7 mouse cellular contexts compared by ENCODE assay signal in the genomic region with DNA sequence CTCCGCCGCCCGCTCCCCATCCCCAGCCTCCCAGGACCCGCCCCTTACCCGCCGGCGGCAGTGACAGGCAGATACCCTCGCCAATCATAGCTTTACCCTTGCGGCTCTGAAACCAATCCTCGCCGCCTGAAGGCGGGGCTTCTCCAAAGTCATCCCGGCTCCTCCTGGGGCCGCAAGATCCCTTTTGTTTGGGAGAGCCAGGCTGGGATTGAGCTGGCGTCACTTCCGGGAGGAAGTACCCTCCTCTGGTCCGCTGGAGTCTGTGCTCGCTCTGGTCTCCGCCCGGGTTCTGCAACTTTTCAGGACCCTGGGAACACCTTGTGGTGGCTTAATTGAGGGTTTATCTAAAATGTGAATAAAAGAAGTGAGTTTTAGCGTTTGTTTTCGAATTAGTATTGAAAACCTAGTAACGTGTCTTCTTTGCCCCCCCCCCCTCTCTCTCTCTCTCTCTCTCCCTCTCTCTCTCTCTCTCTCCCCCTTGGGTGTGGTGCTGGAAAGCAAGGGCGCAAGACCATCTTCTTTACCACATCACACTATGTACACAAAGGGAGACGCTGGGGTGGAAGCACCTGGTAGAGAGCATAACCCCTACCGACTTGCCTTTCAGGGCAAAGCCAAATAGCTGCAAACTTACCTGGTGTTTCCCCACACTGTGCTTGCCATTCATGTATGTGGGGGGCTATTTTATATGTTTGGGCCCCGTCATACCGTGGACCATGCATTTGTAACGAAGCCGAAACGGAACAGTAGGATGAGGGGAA. TPM values are rescaled to one million over a fixed set of nuclear protein-coding genes. Genes with fewer than 3 reads are reported as not detected.
DNase-seq lines count a peak whose midpoint lies in the region; ATAC-seq and TF ChIP-seq lines count a peak whose summit lies in the region.

A gene (minus strand): TSS at position 210 of the 761 bp plus-strand sequence.

- peak within 1 kb of the TSS; percentile 90 for H3K9ac ChIP-seq in embryonic facial prominence, embryonic 11.5 days (replicated peaks; ENCODE audit: low read length)
- H3K9ac ChIP-seq in heart, adult 2 months (ENCODE audit: low read depth, low read length), result peak within 1 kb of the TSS; percentile 91
- H3K9ac ChIP-seq in limb, embryonic 13.5 days, result peak within 1 kb of the TSS; percentile 92
- H3K9ac ChIP-seq in midbrain, embryonic 16.5 days (ENCODE audit: low read depth, low read length), result peak within 1 kb of the TSS; percentile 96

- H3K4me1 ChIP-seq in embryonic facial prominence, embryonic 11.5 days (ENCODE audit: control insufficient read depth, insufficient read depth, low read length), result no peaks in the 10 kb centered on the region; the same call in 1 of the 2 replicates
- H3K4me1 ChIP-seq in heart, adult 2 months (ENCODE audit: control insufficient read depth, insufficient read depth, low read length), result peaks cover 14% of the 10 kb centered on the region
- H3K4me1 ChIP-seq in limb, embryonic 13.5 days, result peaks cover 36% of the 10 kb centered on the region
- peaks cover 26% of the 10 kb centered on the region for H3K4me1 ChIP-seq in midbrain, embryonic 16.5 days (ENCODE audit: control insufficient read depth, insufficient read depth, low read length)

- no peaks in the 10 kb centered on the region for H3K27me3 ChIP-seq in embryonic facial prominence, embryonic 11.5 days (ENCODE audit: control insufficient read depth, insufficient read depth, low read length)
- no peaks in the 10 kb centered on the region for H3K27me3 ChIP-seq in heart, adult 2 months (ENCODE audit: control insufficient read depth, insufficient read depth, low read length)
- no peaks in the 10 kb centered on the region for H3K27me3 ChIP-seq in limb, embryonic 13.5 days
- H3K27me3 ChIP-seq in midbrain, embryonic 16.5 days (ENCODE audit: control insufficient read depth, insufficient read depth, low read depth, low read length), result no peaks in the 10 kb centered on the region

- no peaks in the 10 kb centered on the region for H3K36me3 ChIP-seq in embryonic facial prominence, embryonic 11.5 days (replicated peaks; ENCODE audit: control insufficient read depth, insufficient read depth, low read depth, low read length)
- H3K36me3 ChIP-seq in heart, adult 2 months (ENCODE audit: control insufficient read depth, insufficient read depth, low read length), result peaks cover 2% of the 10 kb centered on the region
- no peaks in the 10 kb centered on the region for H3K36me3 ChIP-seq in limb, embryonic 13.5 days
- H3K36me3 ChIP-seq in midbrain, embryonic 16.5 days (ENCODE audit: control insufficient read depth, insufficient read depth, low read length), result no peaks in the 10 kb centered on the region

- H3K27ac ChIP-seq in embryonic facial prominence, embryonic 11.5 days (replicated peaks; ENCODE audit: low read depth, low read length), result peak within 1 kb of the TSS; percentile 59; the same call in 1 of the 2 replicates
- peak within 1 kb of the TSS; percentile 97 for H3K27ac ChIP-seq in heart, adult 2 months
- H3K27ac ChIP-seq in limb, embryonic 13.5 days, result peak within 1 kb of the TSS; percentile 73
- peak within 1 kb of the TSS; percentile 92 for H3K27ac ChIP-seq in midbrain, embryonic 16.5 days (ENCODE audit: low read length)

- TF ChIP-seq CTCF in heart, adult 2 months (IDR thresholded peaks at IDR 0.05), result no peak

- WGBS in embryonic facial prominence, embryonic 11.5 days, result 3% methylated on average over 29 of the region's 31 CpGs
- 1% methylated on average over 31 of the region's 31 CpGs for WGBS in heart, adult 2 months
- WGBS in limb, embryonic 13.5 days, result 3% methylated on average over 28 of the region's 31 CpGs
- WGBS in midbrain, embryonic 16.5 days, result 3% methylated on average over 31 of the region's 31 CpGs

- peak; percentile 48; the same call in 1 of the 2 replicates for TF ChIP-seq EP300 in heart, adult 2 months (IDR thresholded peaks at IDR 0.05; ENCODE audit: insufficient read depth, low read depth, low read length)

- no peaks in the 10 kb centered on the region for H3K9me3 ChIP-seq in embryonic facial prominence, embryonic 11.5 days (replicated peaks; ENCODE audit: control insufficient read depth, low read length)
- no peaks in the 10 kb centered on the region for H3K9me3 ChIP-seq in limb, embryonic 13.5 days
- no peaks in the 10 kb centered on the region for H3K9me3 ChIP-seq in midbrain, embryonic 16.5 days (replicated peaks; ENCODE audit: control insufficient read depth, low read length, poor library complexity, severe bottlenecking)

- peak within 1 kb of the TSS; percentile 76 for H3K4me2 ChIP-seq in embryonic facial prominence, embryonic 11.5 days (ENCODE audit: low read depth, low read length)
- peak within 1 kb of the TSS; percentile 69 for H3K4me2 ChIP-seq in limb, embryonic 13.5 days (replicated peaks)
- H3K4me2 ChIP-seq in midbrain, embryonic 16.5 days (ENCODE audit: low read length), result peak within 1 kb of the TSS; percentile 82

- H3K4me3 ChIP-seq in embryonic facial prominence, embryonic 11.5 days (ENCODE audit: low read depth, low read length), result peak within 1 kb of the TSS; percentile 89
- peak within 1 kb of the TSS; percentile 92 for H3K4me3 ChIP-seq in heart, adult 2 months
- H3K4me3 ChIP-seq in limb, embryonic 13.5 days, result peak within 1 kb of the TSS; percentile 89
- peak within 1 kb of the TSS; percentile 95 for H3K4me3 ChIP-seq in midbrain, embryonic 16.5 days (ENCODE audit: low read depth, low read length)

- peak; percentile 98 for ATAC-seq in embryonic facial prominence, embryonic 11.5 days (replicated peaks; ENCODE audit: insufficient number of reproducible peaks, low FRiP score, low TSS enrichment, low read depth)
- ATAC-seq in limb, embryonic 13.5 days (ENCODE audit: low FRiP score, low read depth), result peak; percentile 99
- peak; percentile 98 for ATAC-seq in midbrain, embryonic 16.5 days

- intact Hi-C loops in heart, adult 2 months (cut with DNase I), result loop anchor here (2.0 kb wide), 1 partner anchor 16 kb away; no protein-coding TSS in a partner anchor

- peaks cover 6% of the 10 kb centered on the region for H3K79me2 ChIP-seq in heart, adult 2 months (replicated peaks; ENCODE audit: control insufficient read depth, insufficient read depth, low read length)

- peak; percentile 98 for DNase-seq in adrenal gland, postnatal 14 days
- DNase-seq in embryonic facial prominence, embryonic 11.5 days (ENCODE audit: low spot score), result peak; percentile 99
- DNase-seq in heart, adult 2 months, result peak; percentile 99
- DNase-seq in kidney, adult 8-10 months, result peak; percentile 99
- peak; percentile 61 to 68 for DNase-seq in spleen, postnatal 14 days (ENCODE audit: low spot score in 2 of 2)

- TF ChIP-seq POLR2A in heart, adult 2 months (IDR thresholded peaks at IDR 0.05; ENCODE audit: insufficient read depth, low read depth, low read length), result peak; percentile 98

RNA-seq across cellular contexts. Expression of the gene that starts here (rescaled TPM):
- 22.9 and 27.3 TPM in 2 replicates for total RNA-seq in adrenal gland, postnatal 14 days (2021)
- polyA plus RNA-seq in embryonic facial prominence, embryonic 11.5 days (2014; fragmentation: Nextera tagmentation; extraction: Ambion mirVana), result 44.3 and 44.7 TPM in 2 replicates
- 10 to 100 TPM; 15.3 to 20.9 TPM for total RNA-seq in heart, adult 2 months (2021)
- 3.9 and 4.1 TPM in 2 replicates for polyA plus RNA-seq in heart, adult 2 months (2012; rRNA removed)
- polyA plus RNA-seq in limb, embryonic 13.5 days (2015; fragmentation: Nextera tagmentation; extraction: Ambion mirVana), result 34.5 and 35.1 TPM in 2 replicates
- 57.9 and 58.5 TPM in 2 replicates for polyA plus RNA-seq in midbrain, embryonic 16.5 days (2015; fragmentation: Nextera tagmentation; extraction: Ambion mirVana)

Comparison
In these comparisons a context has a peak if more than half of its experiments do, and no peak if none do; other contexts are left out.
1. Peak in every context shown above with its lines: DNase-seq, ATAC-seq, H3K4me3 ChIP-seq and H3K27ac ChIP-seq.